Mouse (Mus musculus) regulatory T cell (primary cell): ENCODE measurements around the gene Cdc42se2.

Experiments used
- in situ Hi-C: fragments of 300-600 bp; cut with MboI, MseI; formaldehyde crosslinking; loops from one replicate; pipeline ENCODE4 v1.15.1; 2025; ENCODE audit warnings: high pct_unique_total_duplicates

Gene Cdc42se2

GRCm38 (mm10) chr11:54710512-54711293 lies 76.8 kb downstream of the Cdc42se2 start:
- in situ Hi-C loops: no loop called here

GRCm38 (mm10) chr11:54709645-54710044 lies 77.8 kb downstream of the Cdc42se2 start:
- in situ Hi-C loops: loop anchor here (5.0 kb wide), 1 partner anchor 158 kb away; the partner anchor contains the start of gene Hint1

DNA sequence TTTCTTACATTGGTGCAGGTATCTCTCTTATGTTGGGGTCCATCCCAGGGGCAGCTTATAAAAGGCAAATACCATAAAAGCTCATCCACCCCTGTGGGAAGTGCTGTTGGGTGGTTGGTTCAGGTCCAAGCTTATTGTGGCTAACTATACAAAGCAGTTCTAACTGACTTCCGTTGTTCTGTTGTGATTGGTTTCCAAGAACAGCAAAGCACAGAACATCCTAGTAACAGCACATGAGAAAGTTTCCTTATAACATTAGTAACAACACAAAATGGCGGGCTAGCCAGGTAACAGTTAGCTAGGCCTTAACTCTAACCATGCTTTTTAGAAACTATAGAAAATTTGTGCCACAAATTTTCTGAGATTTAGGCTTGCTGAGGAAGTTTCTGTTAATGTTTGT lies 79.3 kb downstream of the Cdc42se2 start:
- in situ Hi-C loops: loop anchor here (5.0 kb wide), 1 partner anchor 159 kb away; the partner anchor contains the start of gene Hint1

GRCm38 (mm10) chr11:54703306-54703705 lies 84.2 kb downstream of the Cdc42se2 start:
- in situ Hi-C loops: no loop called here

DNA sequence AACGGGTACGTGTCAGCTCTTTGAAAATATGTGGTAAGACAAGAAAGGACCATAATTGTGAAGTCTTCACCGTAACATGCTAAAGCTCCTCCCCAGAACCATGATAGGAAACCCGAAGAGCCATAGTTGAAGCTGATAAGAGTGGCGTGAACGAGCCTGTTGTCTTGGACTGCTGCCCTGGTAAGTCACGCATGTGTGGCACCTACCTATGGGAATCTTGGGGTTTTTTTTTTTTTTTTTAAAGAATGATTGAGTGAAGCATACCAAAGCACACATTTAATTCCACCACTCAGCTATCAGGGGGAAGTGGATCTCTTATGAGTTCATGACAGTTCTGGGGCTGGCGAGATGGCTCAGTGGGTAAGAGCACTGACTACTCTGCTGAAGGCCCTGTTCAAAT lies 85.6 kb downstream of the Cdc42se2 start:
- in situ Hi-C loops: no loop called here

DNA sequence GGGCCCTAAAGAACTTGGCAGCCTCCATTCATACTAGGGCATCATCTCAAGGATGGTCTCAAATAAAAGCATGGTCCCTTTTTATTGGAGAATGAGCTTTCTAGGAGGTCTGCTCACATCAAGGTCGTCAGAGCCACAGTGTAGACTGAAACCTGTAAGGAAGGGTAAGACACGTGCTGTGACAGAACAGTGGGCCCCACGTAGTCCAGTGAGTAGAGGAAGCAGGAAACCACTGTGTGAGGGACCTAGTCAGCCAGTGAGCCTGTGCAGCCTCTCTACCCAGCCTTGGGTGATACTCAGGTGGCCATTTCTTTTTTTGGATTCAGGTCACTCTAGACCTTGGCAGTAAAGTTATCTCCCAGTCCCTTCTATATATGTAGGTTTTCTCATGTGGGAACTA lies 87.5 kb downstream of the Cdc42se2 start:
- in situ Hi-C loops: no loop called here

DNA sequence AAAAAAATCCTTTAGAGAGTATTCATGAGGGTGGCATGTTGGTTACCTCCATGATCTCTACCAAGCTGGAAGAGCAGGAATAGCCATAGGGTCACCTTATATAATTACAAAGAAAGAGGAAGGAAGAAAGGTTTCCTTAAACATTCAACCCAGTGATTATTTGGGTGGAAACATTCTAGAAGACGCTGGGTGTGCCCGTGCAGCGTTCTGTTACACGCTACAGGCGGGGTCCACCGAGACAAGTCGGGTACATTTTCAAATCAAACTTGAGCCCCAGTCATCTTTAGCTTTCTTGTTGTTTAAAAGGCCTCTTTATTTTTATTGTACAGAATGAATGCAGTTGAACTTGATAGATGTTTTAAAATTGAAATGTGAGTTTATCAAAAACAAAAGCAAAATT lies 88.8 kb downstream of the Cdc42se2 start:
- in situ Hi-C loops: no loop called here

GRCm38 (mm10) chr11:54697611-54698010 lies 89.9 kb downstream of the Cdc42se2 start:
- in situ Hi-C loops: no loop called here

DNA sequence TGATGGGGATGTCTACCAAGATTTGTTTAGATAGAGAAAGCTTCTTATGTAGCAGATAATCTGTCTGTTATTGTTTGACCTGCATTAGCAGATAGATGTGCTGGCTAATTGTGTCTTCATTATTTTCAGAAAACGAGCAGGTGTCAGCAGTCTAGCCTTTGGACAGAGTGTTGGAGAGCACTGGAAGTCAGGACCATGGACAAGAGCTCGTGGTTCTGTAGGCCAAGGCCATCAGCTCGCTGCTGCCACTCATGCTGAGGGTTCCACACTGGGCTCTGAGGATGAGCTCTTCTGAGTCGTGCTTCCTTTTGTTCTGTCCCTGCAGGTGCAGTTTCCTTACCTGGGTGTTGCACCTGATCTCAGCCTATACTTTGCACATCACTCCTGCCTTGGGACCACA lies 91.5 kb downstream of the Cdc42se2 start:
- in situ Hi-C loops: no loop called here

GRCm38 (mm10) chr11:54694291-54694690 lies 93.2 kb downstream of the Cdc42se2 start:
- in situ Hi-C loops: no loop called here

DNA sequence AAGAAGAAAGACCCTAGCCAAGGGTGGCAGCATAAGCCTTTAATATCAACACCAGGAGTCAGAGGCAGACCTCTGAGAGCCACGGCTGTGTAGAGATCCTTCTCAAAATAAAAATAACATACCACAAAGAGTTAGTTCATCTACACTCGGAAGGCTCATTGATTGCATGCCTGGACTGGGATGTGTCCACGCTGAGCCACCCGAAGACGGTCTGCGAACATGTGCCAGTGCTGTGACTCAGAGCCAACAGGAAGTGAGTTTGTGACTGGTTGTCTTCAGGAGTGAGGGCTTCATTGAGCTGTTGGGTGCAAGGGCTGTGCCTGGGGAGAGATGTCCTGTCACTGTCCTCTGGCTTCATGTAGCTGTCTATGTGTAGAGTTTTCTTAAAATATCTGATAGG lies 93.8 kb downstream of the Cdc42se2 start:
- in situ Hi-C loops: no loop called here

GRCm38 (mm10) chr11:54691179-54691578 lies 96.3 kb downstream of the Cdc42se2 start:
- in situ Hi-C loops: no loop called here

DNA sequence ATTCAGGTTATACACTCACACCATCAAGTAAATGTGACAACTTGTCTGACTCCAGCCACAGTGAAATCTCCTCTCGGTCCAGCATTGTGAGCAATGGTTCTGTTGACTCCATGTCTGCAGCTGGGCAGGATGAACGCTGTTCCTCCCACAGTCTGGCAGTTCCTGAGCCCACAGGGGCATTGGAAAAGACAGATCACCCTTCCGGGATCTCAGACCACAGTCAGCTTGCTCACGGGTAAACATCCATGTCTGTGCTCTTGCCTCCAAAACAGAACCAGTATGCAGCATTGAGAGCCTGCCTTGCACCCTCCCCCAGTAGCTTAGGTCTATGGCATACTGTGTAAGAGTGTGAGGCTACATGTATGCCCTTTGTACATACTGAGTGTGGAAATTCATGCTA lies 97.3 kb downstream of the Cdc42se2 start:
- in situ Hi-C loops: no loop called here

GRCm38 (mm10) chr11:54684831-54685230 lies 102.6 kb downstream of the Cdc42se2 start:
- in situ Hi-C loops: no loop called here

DNA sequence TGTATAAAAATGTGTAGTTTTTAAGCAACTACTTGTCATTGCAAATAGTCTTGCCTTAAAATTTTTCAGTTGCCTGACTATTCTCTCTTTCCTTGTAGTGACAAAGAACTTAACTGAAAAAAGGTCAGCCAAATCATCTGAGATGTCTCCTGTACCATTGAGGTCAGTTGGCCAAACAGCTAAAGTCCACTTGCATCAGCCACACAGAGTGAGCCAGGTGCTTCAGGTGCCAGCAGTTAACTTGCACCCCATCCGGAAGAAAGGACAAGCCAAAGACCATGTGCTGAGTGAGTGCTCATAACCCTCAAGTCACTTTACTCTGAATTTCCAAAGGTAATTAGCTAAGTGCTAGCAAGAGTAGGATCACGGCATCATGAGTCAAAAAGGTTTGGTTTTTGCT lies 108.3 kb downstream of the Cdc42se2 start:
- in situ Hi-C loops: no loop called here

GRCm38 (mm10) chr11:54675792-54676489 lies 111.5 kb downstream of the Cdc42se2 start:
- in situ Hi-C loops: no loop called here

DNA sequence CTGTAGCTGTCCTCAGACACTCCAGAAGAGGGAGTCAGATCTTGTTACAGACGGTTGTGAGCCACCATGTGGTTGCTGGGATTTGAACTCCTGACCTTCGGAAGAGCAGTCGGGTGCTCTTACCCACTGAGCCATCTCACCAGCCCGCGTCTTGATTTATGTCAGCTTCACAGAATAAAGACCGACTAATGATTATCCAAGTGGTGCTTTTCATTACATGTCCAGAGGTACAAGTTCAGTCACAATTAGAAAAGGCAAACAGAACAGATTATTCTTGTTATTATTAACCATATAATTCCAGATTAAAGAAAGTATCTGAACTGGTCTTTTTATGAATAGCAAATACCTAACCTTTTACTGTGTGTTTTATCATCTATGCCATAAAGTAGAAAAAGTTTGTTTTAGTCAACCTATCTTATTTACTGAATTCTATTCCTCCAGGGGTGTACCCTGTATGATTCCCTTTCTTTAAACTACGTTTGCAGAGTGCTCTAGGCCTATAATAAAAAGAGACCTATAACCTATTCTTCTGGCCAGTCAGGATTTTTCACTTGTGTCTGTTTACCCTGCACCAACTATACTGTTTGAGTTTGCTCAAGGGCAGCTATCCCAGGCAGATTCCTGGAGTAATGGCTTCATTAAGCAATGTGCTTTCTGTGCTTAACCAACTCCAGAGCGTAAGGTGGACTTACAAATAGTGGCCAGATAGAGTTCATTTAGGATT lies 113.7 kb downstream of the Cdc42se2 start:
- in situ Hi-C loops: no loop called here
